Mouse (Mus musculus): ENCODE measurements around the gene Prkn.

GRCm38 (mm10) chr17:11912872-11913365 lies 1072.7 kb downstream of the Prkn start:
- no peak for TF ChIP-seq CTCF (IDR thresholded peaks at IDR 0.05; ENCODE audit: insufficient read depth, low read length)
- no peak for TF ChIP-seq POLR2A (IDR thresholded peaks at IDR 0.05; ENCODE audit: borderline replicate concordance, extremely low read depth, low read depth, low read length)

All from lung, adult 2 months (tissue).